Mouse (Mus musculus): Measurements from ENCODE around the gene Apoa1. TPM values are rescaled to one million over a fixed set of nuclear protein-coding genes. Genes with fewer than 3 reads are reported as not detected.

Gene Apoa1
- under 1 TPM in 3 of 4 experiments, not detected in 1; 0.38 to 0.47 (median 0.41) TPM for total RNA-seq (2022)

GRCm38 (mm10) chr9:46228491-46228890 is at the start of gene Apoa1:
Gene Apoa1 (plus strand): TSS chr9:46228580.
- DNase-seq (ENCODE audit: low spot score in 2 of 2) = no peak

DNA sequence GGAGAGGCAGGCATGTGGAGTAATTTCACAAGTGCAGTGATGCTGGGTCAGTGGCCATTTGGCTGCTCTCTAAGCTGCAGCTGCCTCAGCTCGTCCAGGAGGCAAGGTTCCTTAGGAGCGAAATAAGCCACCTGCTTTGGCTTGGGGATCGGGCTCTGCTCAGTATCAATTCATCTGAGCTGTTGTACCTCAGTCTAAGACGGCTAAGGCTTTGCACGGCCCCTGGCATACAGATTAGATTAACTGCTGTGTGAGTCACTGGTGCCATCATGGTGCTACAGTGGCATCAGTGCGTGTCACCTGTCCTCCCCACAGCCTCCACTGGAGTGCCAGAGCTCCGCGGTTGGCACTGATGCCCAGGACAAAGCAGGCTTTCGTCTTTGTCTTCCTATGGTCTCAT is 49.8 kb upstream of the Apoa1 start:
- no peak for DNase-seq (ENCODE audit: low spot score in 2 of 2)

GRCm38 (mm10) chr9:46181297-46181696 is 47.1 kb upstream of the Apoa1 start:
- no peak for DNase-seq (ENCODE audit: low spot score in 2 of 2)

DNA sequence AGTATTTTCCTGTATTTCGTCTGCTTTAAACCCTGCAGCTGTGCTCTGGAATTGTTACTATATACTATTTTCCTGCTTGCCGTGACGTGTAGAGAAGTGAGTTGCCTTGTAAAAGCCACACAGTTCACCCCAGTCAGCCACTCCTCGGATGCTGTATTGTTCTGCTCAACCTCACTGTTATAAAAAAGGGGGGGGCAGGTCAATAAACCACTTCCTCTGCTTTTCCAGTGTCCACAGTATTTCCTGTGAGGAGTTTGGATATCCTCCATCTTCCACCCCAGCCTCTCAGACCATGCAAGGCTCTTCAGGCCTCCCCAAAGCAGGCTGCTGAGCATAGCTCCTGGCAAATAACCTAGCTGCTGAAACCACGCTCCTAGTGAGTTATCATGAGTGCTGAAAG is 43.8 kb upstream of the Apoa1 start:
- no peak for DNase-seq (ENCODE audit: low spot score in 2 of 2)

DNA sequence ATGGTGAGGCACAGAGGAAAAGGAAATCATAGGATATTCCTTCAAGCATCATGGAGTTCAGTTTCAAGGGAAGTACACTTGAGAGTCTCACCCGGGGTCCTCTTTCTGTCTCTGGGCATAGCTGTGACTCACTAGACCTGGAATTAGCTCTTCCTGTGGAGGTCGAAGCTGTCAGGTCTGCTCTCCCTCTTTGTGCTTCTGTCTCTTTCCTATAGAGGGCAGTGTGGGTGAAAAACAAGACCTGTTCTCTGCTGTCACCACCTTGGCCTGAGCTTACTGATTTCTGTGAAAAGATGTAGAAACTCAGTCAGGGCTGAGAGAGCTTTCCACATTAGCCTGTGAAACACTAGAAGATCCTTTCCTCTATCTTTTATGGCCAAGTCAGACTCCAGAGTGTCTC is 43.2 kb upstream of the Apoa1 start:
- DNase-seq (ENCODE audit: low spot score in 2 of 2) = no peak

DNA sequence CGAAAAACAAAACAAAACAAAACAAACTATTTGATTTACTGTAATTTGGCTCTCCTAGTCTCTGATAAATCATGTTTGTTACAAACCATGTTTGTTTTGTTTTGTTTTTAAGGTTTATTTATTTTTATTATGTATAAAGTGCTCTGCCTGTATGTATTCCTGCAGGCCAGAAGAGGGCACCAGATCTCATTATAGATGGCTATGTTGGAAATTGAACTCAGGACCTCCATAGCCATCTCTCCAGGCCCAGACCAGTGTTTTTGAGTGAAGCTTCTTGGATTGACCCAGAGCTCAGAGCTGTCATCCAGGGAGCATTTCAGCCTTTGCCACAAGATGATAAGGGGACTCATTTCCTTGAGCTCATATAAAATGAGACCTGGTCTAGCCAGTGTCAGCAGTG is 42.0 kb upstream of the Apoa1 start:
- DNase-seq (ENCODE audit: low spot score in 2 of 2) = no peak

- DNase-seq (ENCODE audit: low spot score in 2 of 2) = no peak
Measured at GRCm38 (mm10) chr9:46188370-46188769, 40.0 kb upstream of the Apoa1 start.

DNA sequence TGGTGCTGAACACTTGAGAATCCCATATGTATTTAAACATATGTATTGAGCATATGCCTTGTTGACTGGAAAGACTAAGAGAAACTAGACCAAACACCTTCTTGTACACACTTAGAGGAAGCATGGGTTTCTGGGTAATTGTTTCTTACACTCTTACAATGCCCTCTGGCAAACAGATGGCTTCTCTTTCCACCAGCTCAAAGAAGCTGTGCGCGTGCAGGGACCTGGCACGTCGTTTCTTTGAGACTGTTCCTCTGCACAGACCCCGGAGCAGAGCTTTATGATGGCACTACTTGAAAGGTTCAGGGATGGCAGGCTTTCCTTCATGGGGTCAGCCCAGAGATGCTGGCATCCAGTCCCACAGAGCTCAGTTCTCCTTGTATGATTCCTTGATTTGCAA is 39.4 kb upstream of the Apoa1 start:
- DNase-seq (ENCODE audit: low spot score in 2 of 2) = no peak

DNA sequence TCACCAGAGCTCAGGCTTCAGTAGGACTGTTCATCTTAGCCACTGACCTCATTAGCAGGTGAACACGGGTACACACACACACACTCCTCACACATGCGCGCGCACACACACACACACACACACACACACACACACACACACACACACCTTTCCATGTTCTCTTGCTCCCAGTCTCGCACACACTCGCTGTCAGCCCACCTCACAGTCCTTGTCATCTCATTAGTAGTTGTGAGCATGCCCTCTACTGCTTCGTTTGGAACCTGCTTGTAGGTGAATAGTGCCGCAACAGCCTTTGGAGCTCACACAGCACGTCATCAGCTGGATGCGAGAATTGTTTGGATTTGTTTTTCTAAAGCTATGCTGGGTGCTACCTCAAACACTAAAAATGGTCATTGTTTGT is 39.0 kb upstream of the Apoa1 start:
- no peak for DNase-seq (ENCODE audit: low spot score in 2 of 2)

GRCm38 (mm10) chr9:46191234-46191633 is 37.1 kb upstream of the Apoa1 start:
- DNase-seq (ENCODE audit: low spot score in 2 of 2) = no peak

DNA sequence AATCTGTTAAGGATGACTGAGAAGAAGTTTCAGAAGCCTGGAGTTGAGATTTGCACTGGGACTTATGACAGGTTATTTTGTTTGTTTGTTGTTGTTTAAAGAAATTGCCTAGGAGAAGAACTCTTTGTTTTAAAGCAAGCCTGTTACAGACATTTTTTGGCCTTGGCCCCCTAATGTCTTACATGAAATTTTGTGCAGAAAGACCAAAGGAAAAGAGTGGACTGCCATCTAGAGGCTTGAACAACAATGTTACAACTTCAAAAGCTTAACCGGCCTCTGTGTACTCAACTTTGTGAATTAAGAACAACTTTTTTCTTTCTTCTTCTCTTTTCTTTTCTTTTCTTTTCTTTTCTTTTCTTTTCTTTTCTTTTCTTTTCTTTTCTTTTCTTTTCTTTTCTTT is 36.7 kb upstream of the Apoa1 start:
- no peak for DNase-seq (ENCODE audit: low spot score in 2 of 2)

DNA sequence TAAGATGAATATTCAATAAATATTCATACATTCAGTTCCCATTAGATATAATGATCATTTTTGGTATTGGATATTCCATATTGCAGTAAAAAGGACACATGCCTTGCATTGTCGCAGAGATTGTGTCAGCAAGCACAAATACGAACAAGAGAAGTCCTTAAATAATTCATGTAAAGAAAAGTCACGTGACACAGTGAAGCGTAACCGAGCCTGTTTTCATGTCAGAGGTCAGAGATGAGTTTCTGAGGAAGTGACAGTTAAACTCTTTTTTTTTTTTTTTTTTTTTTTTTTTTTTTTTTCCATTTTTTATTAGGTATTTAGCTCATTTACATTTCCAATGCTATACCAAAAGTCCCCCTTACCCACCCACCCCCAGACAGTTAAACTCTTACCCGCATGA is 35.7 kb upstream of the Apoa1 start:
- no peak for DNase-seq (ENCODE audit: low spot score in 2 of 2)

- DNase-seq (ENCODE audit: low spot score in 2 of 2) = no peak
Measured at GRCm38 (mm10) chr9:46194809-46195208, 33.6 kb upstream of the Apoa1 start.

- no peak for DNase-seq (ENCODE audit: low spot score in 2 of 2)
Measured at GRCm38 (mm10) chr9:46196699-46197169, 31.6 kb upstream of the Apoa1 start.

GRCm38 (mm10) chr9:46198461-46198860 is 29.9 kb upstream of the Apoa1 start:
- peak; percentile 36 to 59 for DNase-seq (ENCODE audit: low spot score in 2 of 2)

GRCm38 (mm10) chr9:46198936-46199335 is 29.4 kb upstream of the Apoa1 start:
- DNase-seq (ENCODE audit: low spot score in 2 of 2) = no peak

DNA sequence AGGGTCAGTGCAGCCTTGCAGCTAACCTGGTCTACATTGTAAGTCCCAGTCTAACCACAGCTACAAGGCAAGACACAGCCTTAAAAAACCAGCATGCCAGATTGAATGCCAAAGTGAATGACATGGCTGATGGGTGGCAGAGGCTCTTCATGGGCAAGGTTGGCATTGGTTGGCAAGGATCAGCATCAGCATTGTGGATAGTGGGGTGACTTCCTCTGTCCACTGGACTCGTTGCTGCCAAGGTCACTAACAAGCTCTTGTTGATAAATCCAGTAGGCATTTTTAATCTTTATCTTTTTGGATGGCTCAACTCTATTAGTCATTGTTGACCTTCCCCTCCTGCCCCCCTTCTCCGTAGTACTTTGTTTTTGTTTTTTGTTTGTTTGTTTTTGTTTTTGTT is 28.8 kb upstream of the Apoa1 start:
- no peak for DNase-seq (ENCODE audit: low spot score in 2 of 2)

GRCm38 (mm10) chr9:46206834-46207500 is 21.4 kb upstream of the Apoa1 start:
- no peak for DNase-seq (ENCODE audit: low spot score in 2 of 2)

GRCm38 (mm10) chr9:46207501-46207869 is 20.9 kb upstream of the Apoa1 start:
- no peak for DNase-seq (ENCODE audit: low spot score in 2 of 2)

GRCm38 (mm10) chr9:46208401-46208974 is 19.9 kb upstream of the Apoa1 start:
- DNase-seq (ENCODE audit: low spot score in 2 of 2) = no peak

GRCm38 (mm10) chr9:46210473-46210872 is 17.9 kb upstream of the Apoa1 start:
- no peak for DNase-seq (ENCODE audit: low spot score in 2 of 2)

DNA sequence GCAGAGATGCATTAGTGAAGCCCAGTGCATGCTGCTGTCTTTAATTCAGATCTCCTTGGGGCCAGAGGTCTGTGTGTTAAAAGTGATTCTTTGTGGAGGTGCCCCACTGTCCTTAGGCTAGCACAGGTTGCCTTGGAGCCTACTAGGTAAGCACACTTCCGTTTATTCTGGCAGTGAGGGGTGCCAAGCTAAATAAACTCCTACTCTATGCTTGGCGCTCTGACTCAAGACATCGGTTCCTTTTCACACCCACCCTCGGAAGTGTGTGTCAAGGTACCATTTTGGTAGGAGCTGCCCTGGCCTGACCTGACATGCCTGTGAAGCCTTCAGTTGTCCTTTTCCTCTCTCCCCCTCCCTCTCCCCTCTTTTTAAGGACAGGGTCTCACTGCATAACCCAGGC is 14.1 kb upstream of the Apoa1 start:
- DNase-seq (ENCODE audit: low spot score in 2 of 2) = no peak

DNA sequence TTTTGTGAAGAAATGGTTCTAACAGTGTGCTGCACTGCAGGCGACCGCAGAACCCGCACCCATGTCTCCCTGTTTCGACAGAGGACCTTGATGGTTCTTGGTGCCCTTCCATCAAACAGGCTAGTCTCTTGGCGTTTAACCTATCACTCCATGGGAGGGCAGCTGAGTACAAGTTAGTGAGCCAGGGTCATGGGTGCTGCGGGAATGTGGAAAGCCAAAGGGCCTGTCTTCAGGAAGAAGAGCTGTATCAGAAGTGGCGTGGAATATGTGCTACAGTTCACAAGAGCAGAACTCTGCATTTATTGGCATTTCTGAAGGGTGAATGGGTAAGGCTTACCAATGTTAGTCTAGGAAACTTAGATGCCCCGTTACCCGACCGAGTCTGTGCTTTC is 13.4 kb upstream of the Apoa1 start:
- no peak for DNase-seq (ENCODE audit: low spot score in 2 of 2)
